Mouse (Mus musculus) liver, postnatal 0 days (tissue): ENCODE results near the gene Traip.

Source experiments
- CTCF ChIP-seq: sonication (generic); IDR thresholded peaks from 2 replicates; pipeline ENCODE4 v1.5.1; 2016; ENCODE audit warnings: antibody characterized with exemption, low read depth
- EP300 ChIP-seq: IDR thresholded peaks from 2 replicates; pipeline ENCODE4 v1.6.1; 2016; ENCODE audit warnings: antibody characterized with exemption, low read depth, mild to moderate bottlenecking

GRCm38 (mm10) chr9:108002778-108003530 is 53.0 kb downstream of the Traip start:
- no peak for TF ChIP-seq CTCF
- TF ChIP-seq EP300: no peak
